Mouse (Mus musculus) ES-Bruce4 (cell line): ENCODE measurements at regions not wholly inside any gene's neighbourhood (a gene's known extent, or its start where the extent isn't known, plus 50 kb on each side); places are given as distances from the start of the nearest gene placed in this dataset.

ENCODE experiments used
- H3K27ac ChIP-seq: 2 replicates; pipeline ENCODE4 v1.5.1; 2012; ENCODE audit warnings: low read length, inconsistent platforms; ENCODE audit not compliant: insufficient read depth
- H3K27me3 ChIP-seq: 2 replicates; pipeline ENCODE4 v1.6.1; 2012; ENCODE audit warnings: mild to moderate bottlenecking, low read length, inconsistent platforms; ENCODE audit not compliant: control insufficient read depth, poor library complexity, insufficient read depth, severe bottlenecking
- H3K36me3 ChIP-seq: 2 replicates; pipeline ENCODE4 v1.6.1; 2012; ENCODE audit warnings: inconsistent platforms, mild to moderate bottlenecking, low read length, moderate library complexity; ENCODE audit not compliant: control insufficient read depth, poor library complexity, insufficient read depth, severe bottlenecking
- H3K4me1 ChIP-seq: one replicate; pipeline ENCODE4 v1.8.1; 2011; ENCODE audit warnings: low read length; ENCODE audit not compliant: control insufficient read depth, insufficient read depth
- H3K4me3 ChIP-seq: 2 replicates; pipeline ENCODE4 v1.5.1; 2011; ENCODE audit warnings: low read depth, mild to moderate bottlenecking, low read length
- H3K9ac ChIP-seq: 2 replicates; pipeline ENCODE4 v1.6.1; 2012; ENCODE audit warnings: low read depth, mild to moderate bottlenecking, inconsistent platforms; ENCODE audit not compliant: poor library complexity, severe bottlenecking
- H3K9me3 ChIP-seq: replicated peaks from 2 replicates; pipeline ENCODE4 v1.6.1; 2012; ENCODE audit warnings: mild to moderate bottlenecking, low read length, inconsistent platforms; ENCODE audit not compliant: control insufficient read depth, poor library complexity, insufficient read depth, severe bottlenecking
- CTCF ChIP-seq: IDR thresholded peaks from one replicate; pipeline ENCODE4 v1.8.1; 2011; ENCODE audit warnings: low read depth, low read length
- EP300 ChIP-seq: IDR thresholded peaks from 2 replicates; pipeline ENCODE4 v1.6.1; 2011; ENCODE audit warnings: low read depth, low read length; ENCODE audit not compliant: insufficient read depth
- POLR2A ChIP-seq: IDR thresholded peaks from one replicate; pipeline ENCODE4 v1.8.1; 2011; ENCODE audit warnings: low read length; ENCODE audit not compliant: insufficient read depth

DNA sequence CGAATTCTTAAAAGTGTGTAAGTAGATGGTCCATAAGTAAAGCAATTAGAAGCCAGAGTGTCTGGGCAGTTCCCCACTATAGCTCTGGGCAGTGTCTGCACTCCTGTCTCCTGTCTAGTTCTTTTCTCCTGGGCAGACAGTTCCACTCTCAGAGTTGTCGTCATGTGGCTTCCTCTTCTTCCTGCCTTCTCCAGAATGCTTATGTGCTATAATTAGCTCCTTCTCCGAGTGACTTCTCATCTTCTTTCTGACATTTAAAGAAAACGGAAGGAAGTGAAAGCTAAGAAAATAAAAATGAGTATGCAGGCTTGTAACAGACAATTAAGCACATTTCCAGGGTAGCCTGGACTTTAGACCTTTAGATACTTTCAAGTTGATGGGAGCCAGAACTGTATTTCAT is 155.1 kb upstream of the Tnfaip3 start:
- no peak for TF ChIP-seq CTCF
- TF ChIP-seq POLR2A: no peak
- no peak for TF ChIP-seq EP300
- Histone ChIP-seq H3K4me3 (no peak overlapping the region), H3K27me3 (no peaks in the 10 kb centered on the region), H3K36me3 (no peaks in the 10 kb centered on the region), H3K9ac (no peak overlapping the region), H3K27ac (no peak overlapping the region), H3K9me3 (no peaks in the 10 kb centered on the region), H3K4me1 (no peaks in the 10 kb centered on the region)

DNA sequence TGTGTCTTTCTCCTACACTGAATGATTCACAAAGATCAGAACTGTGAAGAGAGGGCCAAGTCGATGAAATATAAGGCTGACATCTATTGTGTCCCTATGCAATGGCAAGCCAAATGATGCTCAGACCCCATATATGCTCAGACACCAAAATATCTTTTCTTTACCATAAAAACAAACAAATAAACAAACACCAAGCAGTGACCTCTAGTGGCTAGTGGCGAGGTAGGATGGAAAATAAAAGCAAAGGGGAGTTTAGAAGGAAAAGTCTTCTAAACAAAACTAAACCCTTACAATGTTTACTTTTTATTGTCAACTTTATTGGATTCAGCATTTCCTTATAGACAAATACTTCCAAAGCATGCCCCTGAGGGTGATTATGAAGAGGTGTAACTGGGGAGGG is 153.8 kb upstream of the Tnfaip3 start:
- Histone ChIP-seq H3K36me3 (no peaks in the 10 kb centered on the region), H3K4me3 (no peak overlapping the region), H3K4me1 (no peaks in the 10 kb centered on the region), H3K27me3 (no peaks in the 10 kb centered on the region), H3K9me3 (no peaks in the 10 kb centered on the region), H3K27ac (no peak overlapping the region), H3K9ac (no peak overlapping the region)
- TF ChIP-seq EP300 (no peak), POLR2A (no peak), CTCF (no peak)

DNA sequence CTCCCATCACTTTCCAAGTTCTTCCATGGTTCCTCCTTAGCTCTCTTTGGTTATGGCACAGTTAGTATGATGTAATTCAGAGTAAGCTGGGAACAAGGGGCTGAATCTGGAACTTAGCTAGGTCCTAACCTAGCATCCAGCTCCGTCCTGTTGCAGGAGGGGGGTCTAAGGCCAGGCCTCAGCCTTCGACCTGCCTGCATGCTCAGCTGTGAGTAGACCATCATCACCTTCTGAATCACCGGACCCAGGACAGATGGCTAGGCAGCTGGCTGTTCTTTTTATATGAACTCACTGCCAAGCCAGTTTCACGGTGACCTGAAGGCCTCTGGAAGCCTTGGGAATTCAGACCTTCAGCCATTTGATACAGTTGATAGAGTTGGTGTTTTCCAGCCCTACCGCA is 152.9 kb upstream of the Tnfaip3 start:
- H3K9me3 ChIP-seq: no peaks in the 10 kb centered on the region
- H3K9ac ChIP-seq: no peak overlapping the region
- no peak overlapping the region for H3K4me3 ChIP-seq
- no peaks in the 10 kb centered on the region for H3K36me3 ChIP-seq
- H3K4me1 ChIP-seq: no peaks in the 10 kb centered on the region
- no peaks in the 10 kb centered on the region for H3K27me3 ChIP-seq
- H3K27ac ChIP-seq: no peak overlapping the region
- no peak for TF ChIP-seq POLR2A
- TF ChIP-seq EP300: no peak
- no peak for TF ChIP-seq CTCF

DNA sequence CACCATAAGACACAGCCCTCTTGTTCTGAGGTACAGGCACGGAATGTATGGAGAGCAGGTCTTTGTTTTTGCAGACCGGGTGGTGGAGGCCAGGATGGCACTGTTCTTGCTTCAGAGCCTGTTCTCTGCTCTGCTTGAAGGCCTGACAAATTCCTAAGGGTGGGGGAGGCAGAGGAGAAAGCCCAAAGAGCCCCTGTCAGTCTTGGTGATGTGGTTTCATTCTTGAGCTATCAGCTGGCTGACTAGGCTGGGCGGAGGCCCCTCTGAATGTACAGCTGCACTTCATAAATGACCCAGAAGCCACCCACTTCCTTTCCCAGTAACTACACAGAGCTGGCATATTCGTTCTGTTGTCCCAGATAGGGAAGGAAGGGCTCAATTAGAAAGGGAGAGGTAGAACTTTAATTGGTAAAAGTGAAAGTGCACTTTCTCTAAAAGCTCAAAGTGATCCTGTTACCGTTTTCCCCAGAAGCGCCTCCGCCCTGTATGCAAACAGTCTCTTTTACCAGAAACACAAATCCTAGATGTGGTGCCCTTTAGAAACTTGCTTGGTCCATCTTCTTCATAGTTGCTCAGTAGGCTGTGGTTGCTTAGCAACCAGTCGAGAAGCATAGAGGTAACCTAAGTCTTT is 152.3 kb upstream of the Tnfaip3 start:
- Histone ChIP-seq H3K27ac (no peak overlapping the region), H3K9me3 (no peaks in the 10 kb centered on the region), H3K4me1 (no peaks in the 10 kb centered on the region), H3K27me3 (no peaks in the 10 kb centered on the region), H3K4me3 (no peak overlapping the region), H3K9ac (no peak overlapping the region), H3K36me3 (no peaks in the 10 kb centered on the region)
- TF ChIP-seq EP300 (no peak), CTCF (no peak), POLR2A (no peak)

DNA sequence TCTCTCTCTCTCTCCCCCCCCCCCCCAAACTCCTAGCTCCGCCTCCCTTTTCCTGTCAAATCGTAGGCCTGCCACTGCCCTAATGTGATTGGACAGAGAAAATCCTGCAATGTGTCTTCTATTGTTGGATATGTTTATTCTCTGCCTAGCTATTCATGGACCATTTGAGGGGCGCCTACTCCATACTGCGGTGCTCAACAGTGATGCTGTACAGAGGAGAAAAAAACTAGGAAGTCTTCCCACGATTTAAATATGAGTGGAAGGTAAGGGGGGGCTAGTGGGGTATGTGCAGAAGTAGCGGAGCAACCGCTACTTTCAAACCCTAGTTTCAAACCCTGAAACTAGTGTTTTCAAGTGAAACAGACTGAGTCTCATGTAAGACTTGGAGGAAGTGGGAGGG is 151.6 kb upstream of the Tnfaip3 start:
- H3K9ac ChIP-seq: no peak overlapping the region
- H3K36me3 ChIP-seq: no peaks in the 10 kb centered on the region
- H3K4me1 ChIP-seq: no peaks in the 10 kb centered on the region
- H3K4me3 ChIP-seq: no peak overlapping the region
- no peak overlapping the region for H3K27ac ChIP-seq
- H3K27me3 ChIP-seq: no peaks in the 10 kb centered on the region
- no peaks in the 10 kb centered on the region for H3K9me3 ChIP-seq
- no peak for TF ChIP-seq POLR2A
- no peak for TF ChIP-seq EP300
- no peak for TF ChIP-seq CTCF

DNA sequence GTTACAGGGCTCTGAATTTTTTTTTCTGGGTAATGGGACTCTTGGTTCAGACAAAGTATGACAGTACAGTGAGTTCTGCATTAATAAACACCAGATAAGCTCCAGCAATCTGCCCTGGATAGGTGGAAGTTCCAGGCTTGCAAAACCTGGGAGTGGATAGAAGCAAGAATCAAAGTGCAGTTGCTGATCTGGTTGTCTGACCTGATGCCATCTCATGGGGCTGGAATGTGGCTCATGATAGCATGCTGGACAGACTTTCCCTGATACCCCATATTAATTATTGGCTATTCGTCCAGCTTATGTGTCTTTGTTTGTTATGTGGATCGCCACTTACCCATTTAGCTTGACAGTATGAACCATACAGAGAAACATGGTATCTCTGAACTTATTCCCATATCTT is 146.6 kb upstream of the Tnfaip3 start:
- Histone ChIP-seq H3K4me1 (no peaks in the 10 kb centered on the region), H3K27me3 (no peaks in the 10 kb centered on the region)

More for the DNA sequence above, 146.6 kb upstream of the Tnfaip3 start:
- TF ChIP-seq POLR2A (no peak), EP300 (no peak), CTCF (no peak)
- Histone ChIP-seq H3K9me3 (no peaks in the 10 kb centered on the region), H3K4me3 (no peak overlapping the region), H3K36me3 (no peaks in the 10 kb centered on the region), H3K27ac (no peak overlapping the region), H3K9ac (no peak overlapping the region)
